ENCODE assay signal across 9 mouse cellular contexts in the genomic region with DNA sequence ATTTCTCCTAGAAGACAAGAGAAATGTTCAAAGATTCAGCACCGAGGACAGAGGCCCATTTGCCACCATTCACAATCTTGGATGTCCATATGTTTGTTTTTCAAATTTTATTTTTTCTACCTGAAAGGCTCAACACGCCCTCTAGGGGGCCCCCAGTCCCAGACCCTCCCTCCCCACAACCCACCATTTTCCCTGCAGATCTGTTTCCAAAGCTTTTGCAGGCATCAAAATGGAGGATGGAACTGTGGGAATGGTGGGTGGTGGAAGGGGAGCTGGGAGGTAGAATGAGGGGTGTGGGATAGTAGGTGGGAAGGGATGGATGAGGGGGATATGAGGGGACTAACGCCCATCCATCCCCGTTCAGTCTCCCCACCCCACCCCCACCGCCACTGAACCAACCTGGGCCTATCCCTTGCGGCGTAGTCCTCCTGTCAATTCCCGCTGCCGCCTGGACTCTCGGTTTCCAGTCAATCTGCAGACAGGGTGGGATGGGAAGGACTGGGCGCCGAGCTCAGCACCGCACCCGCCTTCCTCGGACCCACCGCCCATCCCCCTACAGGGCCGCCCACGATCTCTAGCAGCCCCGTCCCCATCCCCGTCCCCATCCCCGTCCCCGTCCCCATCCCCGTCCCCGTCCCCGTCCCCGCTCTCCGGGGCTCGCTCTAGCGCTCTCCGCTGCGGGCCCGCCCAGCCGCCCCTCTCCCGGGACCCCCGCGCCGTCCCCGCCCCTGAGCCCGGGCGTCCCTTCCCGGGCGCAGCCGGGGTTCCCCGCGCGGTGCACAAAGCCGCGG. TPM values are rescaled to one million over a fixed set of nuclear protein-coding genes. Genes with fewer than 3 reads are reported as not detected.
DNase-seq lines count a peak whose midpoint lies in the region; ATAC-seq and TF ChIP-seq lines count a peak whose summit lies in the region.
"Not testable (repeated sequence)": the region's sequence is repeated elsewhere in the genome, so short reads cannot be mapped to it uniquely, and the experiment has no call there.
"Had no signal": no experiment of that assay in that cellular context is flagged by ENCODE, and none has a peak within 500 bp of the region (broad histone marks: within the 10 kb centered on the region; RNA-seq: fewer than 3 reads in every experiment).

No protein-coding gene starts in this region.

- TF ChIP-seq POLR2A in testis, adult 2 months (IDR thresholded peaks at IDR 0.05; ENCODE audit: control insufficient read depth, low read depth, low read length) = not testable (repeated sequence)

- peak overlapping the region; percentile 50 for H3K4me3 ChIP-seq in forebrain, embryonic 12.5 days (replicated peaks)
- H3K4me3 ChIP-seq in hindbrain, embryonic 12.5 days = peak overlapping the region; percentile 45
- H3K4me3 ChIP-seq in liver, embryonic 14.5 days (ENCODE audit: insufficient read depth in 1 of 2, low read depth in 2 of 2, low read length in 2 of 2) = peak overlapping the region; percentile 20 to 48
- H3K4me3 ChIP-seq in neural tube, embryonic 11.5 days (ENCODE audit: low read depth, low read length) = peak overlapping the region; percentile 35
- peak overlapping the region; percentile 56 for H3K4me3 ChIP-seq in testis, adult 2 months (ENCODE audit: control insufficient read depth, low read depth, low read length)

- TF ChIP-seq EP300 in liver, embryonic 14.5 days (IDR thresholded peaks at IDR 0.05; ENCODE audit: low read depth) = not testable (repeated sequence)

- WGBS in forebrain, embryonic 12.5 days = 25% methylated on average over 13 of the region's 48 CpGs
- 21% methylated on average over 6 of the region's 48 CpGs for WGBS in hindbrain, embryonic 12.5 days
- 21% methylated on average over 13 of the region's 48 CpGs for WGBS in liver, embryonic 14.5 days (ENCODE audit: insufficient replicate concordance)
- 27% methylated on average over 18 of the region's 48 CpGs for WGBS in neural tube, embryonic 11.5 days

- H3K27me3 ChIP-seq in forebrain, embryonic 12.5 days; hindbrain, embryonic 12.5 days; liver, embryonic 14.5 days (ENCODE audit: control insufficient read depth, insufficient read depth, low read length); neural tube, embryonic 11.5 days (ENCODE audit: control insufficient read depth, insufficient read depth, low read length); testis, adult 2 months (ENCODE audit: control insufficient read depth, insufficient read depth, low read length): not testable (repeated sequence)

- H3K9ac ChIP-seq in forebrain, embryonic 12.5 days = peak overlapping the region; percentile 51
- peak overlapping the region; percentile 62 for H3K9ac ChIP-seq in hindbrain, embryonic 12.5 days
- H3K9ac ChIP-seq in liver, embryonic 14.5 days (replicated peaks) = not testable (repeated sequence)
- peak overlapping the region; percentile 50 for H3K9ac ChIP-seq in neural tube, embryonic 11.5 days (ENCODE audit: low read length)

- H3K27ac ChIP-seq in forebrain, embryonic 12.5 days = peak overlapping the region; percentile 75
- H3K27ac ChIP-seq in hindbrain, embryonic 12.5 days = peak overlapping the region; percentile 76
- H3K27ac ChIP-seq in liver, embryonic 14.5 days; testis, adult 2 months (ENCODE audit: control insufficient read depth, insufficient read depth, low read depth, low read length): not testable (repeated sequence)
- H3K27ac ChIP-seq in neural tube, embryonic 11.5 days (ENCODE audit: low read depth, low read length) = 0 out of 2 replicates have a peak overlapping the region, but pooled peaks have one; percentile 27

- ATAC-seq in forebrain, embryonic 12.5 days (ENCODE audit: low FRiP score) = peak; percentile 71
- peak; percentile 87 for ATAC-seq in hindbrain, embryonic 12.5 days (ENCODE audit: low FRiP score)
- ATAC-seq in liver, embryonic 14.5 days (ENCODE audit: insufficient read depth) = peak; percentile 17; the same call in 1 of the 2 replicates
- ATAC-seq in neural tube, embryonic 11.5 days (ENCODE audit: insufficient read depth, low FRiP score, low TSS enrichment) = peak; percentile 71

- not testable (repeated sequence) for TF ChIP-seq CTCF in liver, embryonic 14.5 days (IDR thresholded peaks at IDR 0.05; ENCODE audit: low read depth); testis, adult 2 months (IDR thresholded peaks at IDR 0.05; ENCODE audit: control insufficient read depth, insufficient read depth, insufficient replicate concordance, low read depth, low read length)

- peak overlapping the region; percentile 43 for H3K4me2 ChIP-seq in forebrain, embryonic 12.5 days
- peak overlapping the region; percentile 47 for H3K4me2 ChIP-seq in hindbrain, embryonic 12.5 days (replicated peaks)
- not testable (repeated sequence) for H3K4me2 ChIP-seq in liver, embryonic 14.5 days (ENCODE audit: low read depth)
- H3K4me2 ChIP-seq in neural tube, embryonic 11.5 days (ENCODE audit: low read depth) = peak overlapping the region; percentile 32

- not testable (repeated sequence) for H3K36me3 ChIP-seq in forebrain, embryonic 12.5 days (replicated peaks); hindbrain, embryonic 12.5 days; liver, embryonic 14.5 days (replicated peaks; ENCODE audit: control insufficient read depth, insufficient read depth, low read depth); neural tube, embryonic 11.5 days (ENCODE audit: control insufficient read depth, insufficient read depth, low read length); testis, adult 2 months (ENCODE audit: control insufficient read depth, insufficient read depth, low read length)

- H3K4me1 ChIP-seq in forebrain, embryonic 12.5 days; hindbrain, embryonic 12.5 days; liver, embryonic 14.5 days (replicated peaks; ENCODE audit: control insufficient read depth in 2 of 2, insufficient read depth in 2 of 2, low read length in 1 of 2); neural tube, embryonic 11.5 days (ENCODE audit: control insufficient read depth, insufficient read depth, low read length); testis, adult 2 months (ENCODE audit: control insufficient read depth, insufficient read depth, low read length): not testable (repeated sequence)

- peak; percentile 5 for DNase-seq in Muller cell, postnatal 12 days (ENCODE audit: inconsistent ontology term)
- peak; percentile 49 for DNase-seq in cerebellum, adult 9-11 months
- peak; percentile 2 for DNase-seq in layer of hippocampus, adult 9-11 months
- DNase-seq in liver, embryonic 14.5 days (ENCODE audit: low read depth in 3 of 3, low spot score in 3 of 3) = not testable (repeated sequence)
- DNase-seq in neural tube, embryonic 11.5 days (ENCODE audit: low spot score) = peak; percentile 61

- not testable (repeated sequence) for H3K9me3 ChIP-seq in forebrain, embryonic 12.5 days; hindbrain, embryonic 12.5 days (replicated peaks); liver, embryonic 14.5 days (ENCODE audit: control insufficient read depth, low read length); neural tube, embryonic 11.5 days (ENCODE audit: control insufficient read depth, low read length)

RNA-seq across cellular contexts. Expression of gene Bex2, which starts 0.6 kb away (rescaled TPM):
- 403 and 426 TPM in 2 replicates for polyA plus RNA-seq in forebrain, embryonic 12.5 days (2016; fragmentation: Nextera tagmentation; extraction: Ambion mirVana)
- 351 and 371 TPM in 2 replicates for polyA plus RNA-seq in hindbrain, embryonic 12.5 days (2016; fragmentation: Nextera tagmentation; extraction: Ambion mirVana)
- polyA plus RNA-seq in liver, embryonic 14.5 days (2012; rRNA removed) = 57.1 and 93.6 TPM in 2 replicates
- 127 and 138 TPM in 2 replicates for polyA plus RNA-seq in liver, embryonic 14.5 days (2014; fragmentation: Nextera tagmentation; extraction: Ambion mirVana)
- 273 and 298 TPM in 2 replicates for polyA plus RNA-seq in neural tube, embryonic 11.5 days (2014; fragmentation: Nextera tagmentation; extraction: Ambion mirVana)
- 3.1 and 3.9 TPM in 2 replicates for polyA plus RNA-seq in testis, adult 2 months (2012; rRNA removed)

RNA-seq across cellular contexts. Expression of gene Nxf3, which starts 17.7 kb away (rescaled TPM):
- polyA plus RNA-seq in forebrain, embryonic 12.5 days (2016; fragmentation: Nextera tagmentation; extraction: Ambion mirVana) = not detected in 2 replicates
- not detected in 2 replicates for polyA plus RNA-seq in hindbrain, embryonic 12.5 days (2016; fragmentation: Nextera tagmentation; extraction: Ambion mirVana)
- polyA plus RNA-seq in liver, embryonic 14.5 days (2012; rRNA removed) = 0.24 and 0.39 TPM in 2 replicates
- 0.17 and 0.23 TPM in 2 replicates for polyA plus RNA-seq in liver, embryonic 14.5 days (2014; fragmentation: Nextera tagmentation; extraction: Ambion mirVana)
- not detected in 2 replicates for polyA plus RNA-seq in neural tube, embryonic 11.5 days (2014; fragmentation: Nextera tagmentation; extraction: Ambion mirVana)
- 42.6 and 67.8 TPM in 2 replicates for polyA plus RNA-seq in testis, adult 2 months (2012; rRNA removed)

RNA-seq across cellular contexts. Expression of gene Arxes1, which starts 34.2 kb away (rescaled TPM):
- polyA plus RNA-seq in forebrain, embryonic 12.5 days (2016; fragmentation: Nextera tagmentation; extraction: Ambion mirVana) = 50.8 and 53.0 TPM in 2 replicates
- 55.4 and 61.5 TPM in 2 replicates for polyA plus RNA-seq in hindbrain, embryonic 12.5 days (2016; fragmentation: Nextera tagmentation; extraction: Ambion mirVana)
- polyA plus RNA-seq in liver, embryonic 14.5 days (2012; rRNA removed) = 2.6 and 2.8 TPM in 2 replicates
- 7.4 and 7.8 TPM in 2 replicates for polyA plus RNA-seq in liver, embryonic 14.5 days (2014; fragmentation: Nextera tagmentation; extraction: Ambion mirVana)
- polyA plus RNA-seq in neural tube, embryonic 11.5 days (2014; fragmentation: Nextera tagmentation; extraction: Ambion mirVana) = 42.7 and 44.7 TPM in 2 replicates
- 0.33 and 0.38 TPM in 2 replicates for polyA plus RNA-seq in testis, adult 2 months (2012; rRNA removed)
- polyA plus RNA-seq: G1E had no signal

Comparison
In these comparisons a context has a peak if more than half of its experiments do, and no peak if none do; other contexts are left out.
1. ATAC-seq: peak in every context shown above with its lines; median percentile 87 in hindbrain, embryonic 12.5 days; 71 in forebrain, embryonic 12.5 days; 71 in neural tube, embryonic 11.5 days; 17 in liver, embryonic 14.5 days.
2. RNA of gene Bex2, which starts 0.6 kb away (polyA plus RNA-seq): 403 to 426 TPM in forebrain, embryonic 12.5 days, 351 to 371 TPM in hindbrain, embryonic 12.5 days, 273 to 298 TPM in neural tube, embryonic 11.5 days and 57.1 to 138 TPM in liver, embryonic 14.5 days; 3.1 to 3.9 TPM in testis, adult 2 months; every median in the first group is over 10 times any median in the second.
3. RNA of gene Nxf3, which starts 17.7 kb away (polyA plus RNA-seq): 42.6 to 67.8 TPM in testis, adult 2 months; 0.17 to 0.39 TPM in liver, embryonic 14.5 days, not detected in hindbrain, embryonic 12.5 days, not detected in forebrain, embryonic 12.5 days and not detected in neural tube, embryonic 11.5 days; every median in the first group is over 10 times any median in the second.
4. Peak in every context shown above with its lines, with median percentiles within 50 percentile points of each other: H3K4me3 ChIP-seq.